Mouse (Mus musculus): ENCODE results near the gene Asic2. TPM values are rescaled to one million over a fixed set of nuclear protein-coding genes. Genes with fewer than 3 reads are reported as not detected.

The Asic2 gene
- total RNA-seq, 1 experiment from 2014 or later, result 1.9 TPM

DNA sequence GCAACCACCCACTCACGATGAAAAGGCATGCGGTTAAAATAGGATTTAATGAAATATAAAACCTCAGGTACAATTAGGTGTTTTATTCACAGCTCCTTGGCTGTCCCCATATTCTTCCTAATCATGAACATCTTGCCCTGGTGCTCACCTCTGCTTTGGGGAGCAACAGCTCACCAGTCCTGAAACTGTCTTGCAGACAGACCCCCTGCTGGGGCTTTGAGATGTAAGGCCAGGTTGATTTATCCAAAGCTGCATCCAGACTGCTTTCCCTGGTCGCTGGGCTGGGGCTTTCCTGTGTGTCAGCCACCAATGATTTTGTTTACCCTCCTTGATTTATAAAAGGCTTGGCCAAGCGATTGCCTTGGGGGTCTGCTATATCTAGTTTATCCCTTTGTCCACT, 805.2 kb downstream of the Asic2 start:
- DNase-seq, result no peak

GRCm38 (mm10) chr11:81153841-81154240, 814.4 kb downstream of the Asic2 start:
- DNase-seq, result no peak

DNA sequence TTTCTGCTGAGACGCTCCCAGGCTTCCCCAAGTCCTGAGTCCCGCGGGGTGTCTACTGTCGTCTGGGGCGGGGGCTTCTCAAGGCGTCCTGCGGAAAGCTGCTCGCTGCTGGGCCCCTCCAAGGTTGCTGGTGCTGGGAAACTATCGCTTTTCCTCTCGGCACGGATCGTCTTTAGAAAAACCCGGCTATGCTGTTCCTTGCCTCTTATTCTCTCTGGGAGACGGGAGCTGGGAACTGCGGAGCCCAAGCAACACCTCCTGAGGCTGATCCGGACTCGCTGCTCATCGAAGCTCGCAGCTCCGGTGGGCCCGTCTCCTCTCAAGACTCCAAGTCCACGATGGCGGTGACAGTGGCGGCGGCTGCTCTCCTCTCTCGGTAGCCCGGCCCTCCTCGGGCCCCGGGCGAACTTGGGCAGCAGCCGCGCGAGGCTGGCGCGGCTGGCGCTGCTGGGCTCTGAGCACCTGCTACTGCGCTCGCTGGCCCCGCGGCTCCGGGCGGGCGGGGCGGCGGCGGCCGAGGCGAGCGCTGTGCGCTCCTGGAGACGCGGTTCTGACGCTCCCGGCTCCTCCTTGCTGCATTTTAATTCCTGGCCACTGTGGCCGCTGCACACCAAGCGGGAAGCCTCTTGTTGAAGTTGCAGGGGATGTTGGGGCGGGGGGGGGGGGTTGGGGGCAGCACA, 815.0 kb downstream of the Asic2 start:
- DNase-seq, result peak; percentile 29

DNA sequence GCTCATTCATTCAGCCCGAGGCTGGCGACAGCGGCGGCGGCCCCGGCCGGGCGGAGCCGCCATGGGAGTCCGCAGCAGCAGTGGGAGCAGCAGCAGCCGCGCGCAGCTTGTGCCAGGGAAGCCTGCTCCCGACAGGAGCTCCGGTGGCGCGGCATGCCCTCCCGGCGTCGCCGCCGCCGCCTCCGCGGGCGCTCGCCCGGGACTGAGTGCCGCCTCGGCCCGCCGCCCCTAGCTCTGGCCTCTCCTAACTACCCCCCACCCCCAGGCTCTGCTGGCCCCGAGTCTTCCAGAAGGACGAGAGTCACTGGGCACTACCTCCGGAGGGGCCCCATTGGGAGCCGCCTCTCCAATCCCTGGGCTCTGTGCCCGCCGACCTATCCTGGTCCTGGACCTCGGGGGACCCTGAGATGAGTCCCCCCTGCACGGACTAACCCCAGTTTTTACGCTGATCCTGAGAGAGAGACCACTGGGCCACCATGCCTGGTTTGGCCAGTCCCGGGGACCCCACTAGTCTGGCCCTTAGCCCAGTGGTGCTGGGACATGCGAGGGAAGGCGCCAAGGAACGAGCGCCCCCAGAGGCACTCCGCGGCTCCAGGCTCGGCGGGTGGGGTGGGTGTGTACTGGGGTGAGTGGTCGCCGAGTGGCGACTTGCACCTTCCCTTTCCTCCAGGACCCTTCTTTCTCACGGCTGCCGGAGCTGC, 815.6 kb downstream of the Asic2 start:
- DNase-seq, result peak; percentile 29

DNA sequence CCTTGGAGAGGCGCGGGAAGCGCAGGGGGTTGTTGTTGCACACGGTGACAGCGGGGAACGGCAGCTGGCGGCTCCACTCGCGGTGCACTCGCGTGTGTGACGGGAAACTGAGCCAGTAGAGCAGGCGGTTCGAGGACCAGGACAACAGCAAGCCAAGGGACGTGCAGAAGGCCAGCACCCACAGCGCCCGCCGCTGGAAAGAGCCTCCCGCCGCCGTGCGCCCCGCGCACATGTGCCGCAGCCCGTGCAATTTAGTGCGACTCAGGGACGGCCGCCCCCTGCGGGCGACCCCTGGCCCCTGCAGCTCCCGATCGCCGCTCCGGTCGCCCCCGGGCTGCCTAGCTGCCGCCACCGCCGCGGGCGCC, 816.3 kb downstream of the Asic2 start:
- DNase-seq, result peak; percentile 35

DNA sequence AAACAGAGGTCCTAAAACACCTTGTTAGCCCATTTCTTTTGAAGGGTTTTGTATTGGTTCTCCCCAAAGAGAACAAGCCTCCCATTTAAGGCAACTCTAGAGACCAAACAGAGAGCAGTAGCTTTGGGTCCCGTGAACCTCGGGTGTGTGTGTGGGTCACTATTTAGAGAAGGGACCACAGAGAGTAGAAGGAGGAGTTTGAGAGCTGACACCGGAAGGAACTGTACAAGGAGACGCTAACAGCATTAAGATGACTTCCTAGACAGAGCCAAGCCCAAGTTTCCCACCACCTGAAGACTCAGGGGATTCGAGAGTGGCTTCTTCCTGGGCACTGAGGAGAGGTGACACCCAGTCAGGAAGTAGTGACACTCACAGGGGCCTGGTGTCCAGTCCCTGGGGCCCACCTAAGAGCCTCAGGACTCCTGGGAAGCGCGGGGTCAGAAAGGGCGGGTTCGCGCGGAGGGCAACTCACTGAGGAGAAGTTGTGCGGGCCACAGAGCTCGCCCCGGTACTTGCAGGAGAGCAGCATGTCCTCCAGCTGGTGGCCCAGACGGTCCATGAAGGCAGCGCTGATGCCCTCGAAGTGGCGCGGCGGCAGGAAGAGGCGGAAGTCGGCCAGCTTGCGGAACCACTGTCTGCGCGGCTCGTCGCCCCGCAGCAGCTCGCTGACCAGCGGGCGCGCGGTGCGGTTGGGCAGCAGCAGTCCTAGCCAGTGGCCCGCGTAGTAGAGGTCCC, 816.8 kb downstream of the Asic2 start:
- peak; percentile 10 for DNase-seq

GRCm38 (mm10) chr11:81150621-81151020, 817.6 kb downstream of the Asic2 start:
- no peak for DNase-seq

DNA sequence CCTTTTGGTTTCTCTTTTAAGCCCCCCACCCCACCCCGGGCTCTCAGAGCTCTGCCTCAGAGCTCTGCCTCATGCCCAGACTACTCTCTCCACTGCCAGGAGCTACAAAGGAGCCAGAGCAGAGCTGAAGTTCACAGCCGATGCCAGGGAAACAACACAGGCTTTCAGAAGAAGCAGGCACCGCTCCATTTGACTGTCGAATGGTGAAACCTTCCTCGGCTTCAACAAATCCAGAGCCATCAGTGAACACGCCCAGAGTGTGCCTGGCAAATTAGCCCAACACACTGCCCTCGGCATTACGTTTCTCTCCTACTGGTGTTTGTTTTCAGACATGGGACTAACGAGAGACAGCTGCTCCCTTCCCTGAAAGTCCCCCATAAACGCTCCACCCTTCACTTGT, 819.8 kb downstream of the Asic2 start:
- DNase-seq, result no peak

DNA sequence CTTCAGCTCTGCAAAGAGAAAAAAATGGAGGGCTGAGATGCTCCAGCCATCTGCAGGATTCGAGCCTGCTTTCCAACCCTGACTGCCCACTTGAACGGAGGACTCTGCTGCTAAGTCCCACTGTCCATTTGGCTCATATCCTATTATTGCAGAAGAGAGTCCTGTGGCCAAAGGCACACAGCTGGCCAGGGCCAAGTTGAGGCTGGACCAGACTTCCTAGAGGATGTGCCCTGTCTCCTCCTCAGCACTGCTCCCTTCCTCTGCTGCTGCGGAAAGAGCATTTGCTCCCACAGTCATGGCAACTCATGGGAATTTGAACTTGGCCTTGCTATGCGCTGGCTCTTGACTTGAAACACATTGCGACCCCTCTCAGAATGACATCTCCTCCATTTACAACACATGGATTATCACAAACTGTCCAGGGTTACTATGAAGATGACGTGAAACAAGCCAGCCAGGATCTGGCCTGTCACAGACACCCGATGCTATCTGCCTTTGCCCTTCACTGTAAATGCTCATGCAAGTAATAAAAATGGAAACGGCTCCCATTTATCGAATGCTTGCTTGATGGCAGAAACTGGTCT, 821.6 kb downstream of the Asic2 start:
- no peak for DNase-seq

DNA sequence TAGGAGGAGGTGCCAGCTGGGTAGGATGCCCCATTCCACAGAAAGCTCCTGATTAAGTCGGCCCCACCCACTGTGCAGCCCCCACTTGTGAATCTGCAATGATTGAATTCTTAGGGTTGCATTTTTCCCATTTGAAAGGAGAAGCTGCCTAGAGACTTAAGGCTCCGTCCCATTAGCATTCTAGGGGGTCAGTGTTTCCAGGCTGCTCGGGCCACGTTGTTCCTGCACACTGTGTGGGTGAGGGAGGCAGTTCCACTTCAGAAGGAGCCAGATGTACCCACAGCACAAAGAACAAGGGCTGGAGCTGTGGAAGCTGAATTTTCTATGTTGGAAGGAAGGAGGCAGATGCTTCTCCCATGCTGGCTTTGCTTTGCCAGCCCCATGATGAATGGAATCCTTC, 833.1 kb downstream of the Asic2 start:
- no peak for DNase-seq

- DNase-seq, result no peak
Observed at GRCm38 (mm10) chr11:81133950-81134349, 834.3 kb downstream of the Asic2 start.

GRCm38 (mm10) chr11:81132669-81133068, 835.6 kb downstream of the Asic2 start:
- no peak for DNase-seq

- DNase-seq, result no peak
Observed at GRCm38 (mm10) chr11:81124363-81124762, 843.9 kb downstream of the Asic2 start.

DNA sequence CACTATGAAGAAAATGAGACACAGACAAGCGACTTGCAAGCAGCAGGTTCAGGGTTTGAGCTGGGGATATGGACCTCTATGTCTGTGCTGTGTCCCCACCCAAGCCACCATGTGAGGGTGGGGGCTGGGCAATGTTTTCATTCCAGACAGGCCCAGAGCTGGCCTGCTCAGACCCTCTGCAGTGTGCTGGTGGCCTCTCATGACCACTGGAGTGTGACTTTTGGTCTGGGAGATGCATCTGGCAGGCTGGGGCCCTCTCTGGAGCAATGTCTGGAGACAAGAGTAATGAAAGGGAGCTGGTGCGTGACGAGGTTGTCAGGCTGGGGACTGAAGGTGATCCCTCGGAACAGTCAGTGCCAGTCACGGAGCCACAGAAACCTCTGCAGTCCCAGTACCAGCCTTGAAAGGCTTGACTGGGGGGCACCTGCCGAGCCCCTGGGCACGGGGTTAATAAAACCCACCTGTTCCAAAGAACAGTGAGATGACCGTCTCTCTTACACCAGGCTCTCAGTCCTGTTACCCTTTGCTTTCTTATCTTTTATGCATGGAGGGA, 848.2 kb downstream of the Asic2 start:
- DNase-seq, result no peak

GRCm38 (mm10) chr11:81118055-81118454, 850.2 kb downstream of the Asic2 start:
- DNase-seq, result no peak

DNA sequence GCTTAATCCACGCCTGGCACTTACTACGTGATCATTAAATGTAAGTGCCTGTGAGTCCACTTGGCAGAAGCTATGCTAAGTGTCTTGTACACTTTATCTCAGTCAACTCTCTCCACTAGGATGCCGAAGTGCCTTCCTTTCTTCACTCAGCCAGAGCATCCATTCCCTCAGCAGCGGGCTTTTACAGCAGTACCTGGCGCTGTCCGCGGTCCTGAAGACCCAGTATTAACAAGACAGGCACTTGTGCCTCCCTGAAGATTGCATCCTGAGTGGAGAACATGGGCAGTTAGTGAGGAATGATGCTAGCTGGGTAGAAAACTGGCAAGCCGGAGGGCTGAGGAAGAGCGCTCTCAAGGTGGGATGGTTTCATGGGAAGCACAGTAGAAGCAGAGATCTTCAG, 852.6 kb downstream of the Asic2 start:
- DNase-seq, result peak; percentile 79

- DNase-seq, result no peak
Observed at GRCm38 (mm10) chr11:81111626-81112025, 856.6 kb downstream of the Asic2 start.

DNA sequence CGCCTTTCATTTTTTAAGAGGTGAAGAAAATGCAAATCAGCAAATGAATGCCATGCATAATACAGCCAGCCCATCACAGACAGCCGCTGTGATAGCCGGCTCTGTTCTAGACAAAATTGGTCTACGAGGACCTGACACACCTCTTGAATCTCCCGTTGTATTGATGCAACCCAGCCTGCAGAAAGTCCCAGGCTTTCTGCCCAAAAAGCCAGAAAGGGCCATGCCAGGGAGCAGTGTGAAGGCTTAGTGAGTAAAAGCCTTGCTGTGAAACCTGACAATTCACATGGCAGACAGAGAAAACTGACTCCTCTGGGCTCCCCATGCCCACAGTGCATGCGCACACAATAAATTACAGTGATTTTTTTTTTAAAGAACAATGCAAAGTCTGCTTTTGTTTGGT, 858.2 kb downstream of the Asic2 start:
- DNase-seq, result no peak

GRCm38 (mm10) chr11:81106949-81107348, 861.3 kb downstream of the Asic2 start:
- no peak for DNase-seq

GRCm38 (mm10) chr11:81100829-81101228, 867.4 kb downstream of the Asic2 start:
- DNase-seq, result no peak

GRCm38 (mm10) chr11:81096011-81096410, 872.2 kb downstream of the Asic2 start:
- DNase-seq, result peak; percentile 81

DNA sequence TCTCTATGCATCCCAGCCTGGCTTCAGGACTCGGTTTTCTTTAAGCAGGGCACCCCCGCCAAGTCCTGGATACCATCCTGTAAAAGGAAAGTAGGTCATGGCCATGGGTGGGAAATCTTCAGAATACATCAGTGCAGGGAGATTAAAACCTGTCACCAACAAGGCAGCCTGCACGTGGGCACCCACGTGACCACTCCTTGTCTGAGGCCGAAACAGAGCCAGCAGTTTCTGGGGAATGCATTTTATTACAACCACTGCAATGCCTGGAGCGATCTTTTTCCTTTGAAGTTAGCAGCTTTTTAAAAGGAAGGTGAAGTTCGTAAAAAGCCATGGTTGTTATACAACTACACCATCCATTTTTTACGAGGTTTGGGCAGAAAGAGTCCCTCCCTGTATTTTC, 873.7 kb downstream of the Asic2 start:
- DNase-seq, result peak; percentile 53

GRCm38 (mm10) chr11:81092161-81092560, 876.1 kb downstream of the Asic2 start:
- no peak for DNase-seq
